Mouse (Mus musculus) midbrain, embryonic 13.5 days (tissue): Measurements from ENCODE around the gene Kpnb1. TPM values are rescaled to one million over a fixed set of nuclear protein-coding genes. Genes with fewer than 3 reads are reported as not detected.

Experiments
- ATAC-seq: fragments of 200-750 bp; cut with Nextera tagmentation; 2 replicates; pipeline ENCODE4 v1.8.0; 2017; ENCODE audit warnings: mild to moderate bottlenecking, moderate TSS enrichment, moderate library complexity
- H3K27ac ChIP-seq: fragments of 300-500 bp; sonication (generic); 2 replicates; pipeline ENCODE4 v1.5.1; 2015; ENCODE audit warnings: inconsistent platforms, mild to moderate bottlenecking, moderate library complexity
- H3K27me3 ChIP-seq: fragments of 300-500 bp; sonication (generic); 2 replicates; pipeline ENCODE4 v1.6.1; 2015; ENCODE audit warnings: mild to moderate bottlenecking, inconsistent platforms
- H3K36me3 ChIP-seq: fragments of 300-500 bp; sonication (generic); 2 replicates; pipeline ENCODE4 v1.6.1; 2015; ENCODE audit warnings: mild to moderate bottlenecking, inconsistent platforms
- H3K4me1 ChIP-seq: fragments of 300-500 bp; sonication (generic); replicated peaks from 2 replicates; pipeline ENCODE4 v1.6.1; 2015; ENCODE audit warnings: inconsistent platforms
- H3K4me2 ChIP-seq: fragments of 300-500 bp; sonication (generic); replicated peaks from 2 replicates; pipeline ENCODE4 v1.6.1; 2015; ENCODE audit warnings: moderate library complexity, mild to moderate bottlenecking, inconsistent platforms
- H3K4me3 ChIP-seq: fragments of 300-500 bp; sonication (generic); replicated peaks from 2 replicates; pipeline ENCODE4 v1.5.1; 2015; ENCODE audit warnings: mild to moderate bottlenecking, inconsistent platforms
- H3K9ac ChIP-seq: fragments of 300-500 bp; sonication (generic); replicated peaks from 2 replicates; pipeline ENCODE4 v1.6.1; 2015; ENCODE audit warnings: mild to moderate bottlenecking, inconsistent platforms
- H3K9me3 ChIP-seq: fragments of 300-500 bp; sonication (generic); 2 replicates; pipeline ENCODE4 v1.6.1; 2016; ENCODE audit warnings: mild to moderate bottlenecking, inconsistent platforms
- WGBS: fragments of 180-500 bp; shearing (Covaris S2); methylation state at CpG from one replicate; pipeline ENCODE4 v1.1.7; 2015; 5-methylcytosine and 5-hydroxymethylcytosine counted together
- polyA plus RNA-seq: library from polyadenylated mRNA; unstranded; fragments of >200 nt; fragmentation: Nextera tagmentation; extraction: Ambion mirVana; gene quantifications from 2 replicates; pipeline ENCODE4 v1.2.1, GENCODE M21; 2015

Kpnb1 gene
- polyA plus RNA-seq, 1 experiment from 2014 or later: 43.0 TPM

DNA sequence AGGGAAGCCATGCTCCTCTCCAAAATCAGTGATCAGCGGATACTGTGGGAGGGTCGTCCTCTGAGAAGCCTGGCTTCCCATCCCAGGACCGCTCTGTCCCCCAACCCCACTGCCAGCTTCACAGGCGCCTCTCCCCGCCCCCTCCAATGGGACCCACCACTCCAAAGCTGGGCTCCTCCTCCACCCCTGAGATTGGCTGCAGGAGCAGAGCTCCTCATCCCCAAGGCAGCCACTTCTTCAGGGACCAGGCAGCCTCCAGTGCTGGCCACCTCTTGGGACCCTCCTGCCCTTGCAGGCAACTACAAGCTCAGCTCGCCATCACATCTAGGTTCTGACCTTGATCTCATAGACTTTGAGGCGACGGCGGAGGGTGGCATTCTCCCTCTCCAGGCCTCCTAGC is 38.7 kb downstream of the Kpnb1 start:
- Histone ChIP-seq H3K4me1 (peaks cover 38% of the 10 kb centered on the region), H3K9ac (peak overlapping the region; percentile 87; the same call in 1 of the 2 replicates)

DNA sequence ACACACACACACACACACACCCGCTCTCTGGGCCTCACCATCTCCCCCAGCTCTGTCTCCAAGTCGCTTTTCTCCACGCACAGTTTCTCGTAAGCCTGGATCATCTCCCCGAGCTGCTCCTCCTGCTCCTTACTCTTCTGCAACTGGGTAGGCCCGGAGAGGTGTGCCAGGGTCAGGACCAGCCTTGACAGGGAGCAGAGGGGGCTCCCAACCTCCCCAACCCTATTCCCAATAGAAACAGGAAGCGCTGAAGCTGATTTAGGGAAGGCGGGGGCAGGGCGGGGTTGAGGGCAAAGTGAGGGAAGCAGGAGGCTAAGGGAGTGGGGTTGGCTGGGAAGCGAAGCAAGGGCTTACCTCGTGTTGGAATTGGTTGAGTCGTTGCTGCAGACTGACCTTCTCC is 39.1 kb downstream of the Kpnb1 start:
- no peak for ATAC-seq
- Histone ChIP-seq H3K4me1 (peaks cover 38% of the 10 kb centered on the region), H3K4me3 (no peak overlapping the region), H3K27me3 (peaks cover 21% of the 10 kb centered on the region), H3K9ac (peak overlapping the region; percentile 87; the same call in 1 of the 2 replicates), H3K9me3 (no peaks in the 10 kb centered on the region), H3K36me3 (peaks cover 31% of the 10 kb centered on the region), H3K4me2 (peak overlapping the region; percentile 83), H3K27ac (no peak overlapping the region)
- 39% methylated on average over 12 of the region's 12 CpGs for WGBS

More for the DNA sequence above, 38.7 kb downstream of the Kpnb1 start:
- Histone ChIP-seq H3K27me3 (peaks cover 21% of the 10 kb centered on the region), H3K4me3 (peak overlapping the region; percentile 75), H3K9me3 (no peaks in the 10 kb centered on the region), H3K27ac (no peak overlapping the region), H3K4me2 (peak overlapping the region; percentile 83), H3K36me3 (peaks cover 26% of the 10 kb centered on the region)
- 31% methylated on average over 9 of the region's 9 CpGs for WGBS
- no peak for ATAC-seq

DNA sequence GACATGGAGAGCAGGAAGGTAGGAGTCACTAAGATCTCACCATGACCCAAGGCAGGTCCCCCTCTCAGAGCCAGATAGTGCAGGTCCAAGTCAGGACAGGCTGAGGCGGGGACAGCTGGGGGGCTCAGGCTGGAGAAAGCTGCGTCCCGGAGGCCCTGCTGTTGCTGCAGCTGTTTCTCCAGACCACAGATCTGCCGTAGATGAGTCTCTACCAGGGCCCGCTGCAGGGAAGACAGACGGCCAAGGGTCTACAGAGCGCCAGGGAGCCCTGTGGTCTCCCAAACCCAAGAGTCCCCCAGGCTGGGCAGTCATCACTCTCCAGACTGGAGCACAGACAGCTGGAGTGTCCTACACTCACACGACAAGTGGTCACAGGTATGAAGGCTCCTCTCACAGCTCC is 40.3 kb downstream of the Kpnb1 start:
- H3K36me3 ChIP-seq: peaks cover 41% of the 10 kb centered on the region
- H3K4me2 ChIP-seq: no peak overlapping the region
- no peak overlapping the region for H3K9ac ChIP-seq
- WGBS: 79% methylated on average over 8 of the region's 8 CpGs
- H3K4me1 ChIP-seq: peaks cover 29% of the 10 kb centered on the region
- H3K27me3 ChIP-seq: peaks cover 23% of the 10 kb centered on the region
- no peaks in the 10 kb centered on the region for H3K9me3 ChIP-seq
- ATAC-seq: no peak
- H3K27ac ChIP-seq: no peak overlapping the region
- no peak overlapping the region for H3K4me3 ChIP-seq

DNA sequence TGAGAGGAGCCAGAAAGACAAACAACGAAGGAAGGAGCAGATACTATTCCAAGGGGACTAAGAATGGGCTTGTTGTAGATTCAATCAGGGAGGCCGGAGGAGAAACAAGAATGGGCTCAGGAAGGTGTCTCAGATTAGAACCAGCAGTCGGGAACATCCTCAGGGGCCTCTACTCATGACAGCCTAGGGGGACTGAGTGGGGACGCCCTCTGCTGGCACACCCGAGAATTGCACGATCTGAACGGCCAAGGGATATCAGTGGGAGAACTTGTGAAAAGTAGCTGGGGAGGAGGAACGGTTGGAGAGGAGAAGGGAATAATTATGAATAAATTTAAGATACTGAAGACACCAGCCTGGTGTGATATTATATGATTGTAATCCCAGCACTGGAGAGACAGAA is 41.0 kb downstream of the Kpnb1 start:
- ATAC-seq: no peak
- H3K36me3 ChIP-seq: peaks cover 41% of the 10 kb centered on the region
- WGBS: 9% methylated on average over 8 of the region's 8 CpGs

DNA sequence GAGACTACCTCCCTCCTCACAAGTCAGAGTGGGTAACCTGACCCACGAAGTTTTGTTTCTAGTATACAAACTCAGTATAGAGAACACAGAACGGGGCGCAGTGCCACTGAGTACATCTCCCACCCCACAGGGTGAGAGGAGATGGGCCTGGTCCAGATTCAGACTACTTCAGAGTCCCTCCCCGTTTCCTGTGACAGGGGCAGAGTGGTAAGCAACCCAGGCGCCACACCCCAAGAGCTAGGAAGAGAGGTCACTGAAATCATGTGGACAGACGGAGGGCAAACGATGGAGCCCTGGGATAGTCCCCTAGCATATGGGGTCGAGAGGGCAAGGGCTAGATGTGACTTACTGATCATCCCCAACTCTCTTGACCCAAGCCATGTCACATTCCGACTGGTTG is 41.7 kb downstream of the Kpnb1 start:
- Histone ChIP-seq H3K36me3 (peaks cover 41% of the 10 kb centered on the region), H3K27me3 (peaks cover 34% of the 10 kb centered on the region), H3K9ac (no peak overlapping the region), H3K4me2 (no peak overlapping the region), H3K4me3 (no peak overlapping the region), H3K9me3 (no peaks in the 10 kb centered on the region), H3K4me1 (peaks cover 24% of the 10 kb centered on the region), H3K27ac (no peak overlapping the region)
- WGBS: 81% methylated on average over 9 of the region's 9 CpGs
- no peak for ATAC-seq

More for the DNA sequence above, 41.0 kb downstream of the Kpnb1 start:
- Histone ChIP-seq H3K4me2 (no peak overlapping the region), H3K27me3 (peaks cover 29% of the 10 kb centered on the region), H3K9ac (no peak overlapping the region), H3K27ac (no peak overlapping the region), H3K4me1 (peaks cover 24% of the 10 kb centered on the region), H3K4me3 (no peak overlapping the region), H3K9me3 (no peaks in the 10 kb centered on the region)

DNA sequence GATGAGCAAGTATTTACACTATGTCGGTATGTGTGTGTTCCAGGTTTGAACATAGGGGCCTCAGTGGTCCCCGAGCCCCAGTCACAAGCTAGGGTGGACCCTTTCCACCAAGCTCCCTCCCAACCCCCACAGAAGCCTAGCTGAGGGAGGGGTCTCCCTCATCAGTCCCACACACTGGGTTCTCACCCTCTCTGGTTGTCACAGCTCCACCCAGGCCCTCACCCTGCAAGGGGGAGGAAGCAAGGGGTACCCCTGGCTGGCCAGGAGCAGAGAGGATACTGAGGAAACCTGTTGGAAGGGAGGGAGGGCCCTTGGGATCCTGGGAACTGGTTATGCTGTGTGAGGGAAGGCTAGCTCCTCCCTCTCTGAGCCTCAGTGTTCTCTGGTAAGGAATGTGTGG is 42.4 kb downstream of the Kpnb1 start:
- Histone ChIP-seq H3K9ac (no peak overlapping the region), H3K9me3 (no peaks in the 10 kb centered on the region), H3K27ac (no peak overlapping the region), H3K27me3 (peaks cover 41% of the 10 kb centered on the region), H3K4me2 (no peak overlapping the region), H3K4me1 (peaks cover 23% of the 10 kb centered on the region), H3K4me3 (no peak overlapping the region), H3K36me3 (peaks cover 45% of the 10 kb centered on the region)
- WGBS: 81% methylated on average over 2 of the region's 2 CpGs
- no peak for ATAC-seq

DNA sequence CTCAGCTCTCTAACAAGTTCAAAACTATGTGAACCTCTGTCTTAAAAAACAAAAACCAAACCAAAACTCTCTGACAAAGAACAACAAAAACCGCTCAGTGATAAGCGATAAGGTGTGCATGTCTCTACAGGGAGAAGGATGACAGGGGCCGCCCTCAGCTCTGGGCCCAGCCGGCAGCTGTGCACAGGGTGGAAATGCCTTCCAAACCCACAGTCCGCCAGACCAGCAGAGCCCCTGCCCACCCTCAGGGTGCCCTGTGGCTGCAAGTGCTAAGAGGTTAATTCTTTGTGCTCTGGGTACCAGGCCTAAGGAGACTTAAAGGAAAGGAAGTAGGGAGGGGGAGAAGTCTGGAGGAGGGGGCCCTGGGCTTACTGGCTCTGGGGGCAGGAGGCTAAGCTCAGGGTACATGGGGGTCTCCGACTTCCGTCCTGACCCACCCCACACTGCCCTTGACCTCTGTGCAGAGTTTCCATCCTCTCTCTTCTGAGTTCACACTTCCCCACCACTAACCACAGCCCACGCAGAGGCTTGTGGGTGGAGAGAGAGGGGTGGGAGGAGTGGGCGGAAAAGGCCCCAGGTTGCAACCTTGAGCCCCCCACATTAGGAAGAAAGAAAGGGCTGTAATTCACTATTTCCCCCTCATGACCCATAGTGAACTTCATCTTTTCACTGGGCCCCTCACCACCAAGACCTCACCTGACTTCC is 44.3 kb downstream of the Kpnb1 start:
- Histone ChIP-seq H3K4me1 (peaks cover 21% of the 10 kb centered on the region), H3K4me2 (no peak overlapping the region), H3K27ac (no peak overlapping the region), H3K4me3 (no peak overlapping the region), H3K9me3 (no peaks in the 10 kb centered on the region), H3K36me3 (peaks cover 45% of the 10 kb centered on the region), H3K27me3 (peaks cover 38% of the 10 kb centered on the region), H3K9ac (no peak overlapping the region)
- ATAC-seq: no peak
- 83% methylated on average over 9 of the region's 9 CpGs for WGBS

DNA sequence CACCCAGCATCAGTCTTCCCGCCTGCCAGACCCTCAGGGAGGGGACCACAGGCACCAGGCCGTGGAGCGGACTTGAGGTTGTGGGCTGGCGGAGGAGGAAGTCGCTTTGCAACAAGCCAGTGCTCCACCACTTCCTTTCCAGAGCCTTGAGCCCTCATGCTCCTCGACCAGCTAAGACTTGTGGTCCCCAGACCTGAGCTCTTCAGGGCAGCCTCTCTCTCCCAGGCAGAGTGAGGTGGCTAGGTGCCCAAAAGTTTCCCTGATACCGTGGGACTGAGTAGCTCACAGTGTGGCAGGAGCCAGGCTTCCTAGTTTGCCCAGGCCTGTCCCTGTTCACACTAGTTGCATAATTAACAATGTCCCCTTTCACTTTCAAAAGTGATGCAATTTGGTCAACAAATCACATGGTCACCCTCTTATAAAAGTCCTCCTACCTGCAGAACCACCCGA is 45.5 kb downstream of the Kpnb1 start:
- H3K9ac ChIP-seq: no peak overlapping the region
- H3K4me3 ChIP-seq: no peak overlapping the region
- 84% methylated on average over 8 of the region's 8 CpGs for WGBS
- peaks cover 38% of the 10 kb centered on the region for H3K27me3 ChIP-seq
- H3K9me3 ChIP-seq: no peaks in the 10 kb centered on the region
- peaks cover 41% of the 10 kb centered on the region for H3K36me3 ChIP-seq
- no peak for ATAC-seq
- peaks cover 33% of the 10 kb centered on the region for H3K4me1 ChIP-seq
- no peak overlapping the region for H3K4me2 ChIP-seq
- no peak overlapping the region for H3K27ac ChIP-seq

DNA sequence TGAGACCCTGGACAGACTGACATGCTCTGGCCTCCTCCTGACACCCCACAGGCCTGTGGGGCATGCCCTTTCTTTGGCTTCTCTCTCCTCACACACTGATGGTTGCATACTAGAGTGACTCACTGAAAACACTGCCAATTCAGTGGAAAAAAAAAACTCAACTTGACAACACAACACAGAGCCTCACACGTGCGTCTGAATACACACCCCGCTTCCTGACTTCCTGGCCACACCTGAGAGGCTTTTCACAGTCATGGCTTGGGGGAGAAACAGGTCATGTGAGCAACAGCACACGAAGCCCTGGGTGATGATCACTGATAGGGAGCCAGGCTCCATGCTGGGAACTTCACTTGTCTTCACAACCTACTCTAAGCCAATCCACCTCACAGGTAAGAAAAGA is 46.9 kb downstream of the Kpnb1 start:
- Histone ChIP-seq H3K36me3 (peaks cover 40% of the 10 kb centered on the region), H3K9me3 (no peaks in the 10 kb centered on the region), H3K9ac (no peak overlapping the region), H3K4me1 (peaks cover 29% of the 10 kb centered on the region), H3K27me3 (peaks cover 44% of the 10 kb centered on the region), H3K4me2 (no peak overlapping the region), H3K27ac (no peak overlapping the region), H3K4me3 (no peak overlapping the region)
- ATAC-seq: no peak
- WGBS: 77% methylated on average over 4 of the region's 4 CpGs

DNA sequence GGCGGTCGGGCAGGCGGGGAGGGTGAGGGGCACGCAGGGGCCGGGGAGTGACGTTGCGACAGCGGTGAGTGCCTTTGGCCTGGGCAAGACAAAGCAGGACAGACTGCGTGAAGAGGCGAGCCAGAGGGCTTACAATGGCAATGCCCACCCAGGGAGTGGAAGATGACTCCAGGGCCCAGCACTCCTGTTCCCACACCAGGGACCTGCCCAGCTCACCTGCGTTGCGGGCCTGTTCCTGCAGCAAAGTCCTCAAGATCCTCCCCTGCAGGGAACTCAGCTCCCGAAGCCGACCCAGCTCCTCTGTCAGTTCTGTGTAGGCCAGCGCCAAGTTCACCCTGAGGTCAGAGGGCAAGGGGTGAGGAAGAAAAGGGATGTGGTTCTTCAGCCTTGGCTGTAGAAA is 48.4 kb downstream of the Kpnb1 start:
- Histone ChIP-seq H3K27me3 (peaks cover 49% of the 10 kb centered on the region), H3K4me3 (peak overlapping the region; percentile 43), H3K36me3 (peaks cover 27% of the 10 kb centered on the region), H3K27ac (peak overlapping the region; percentile 78), H3K9me3 (no peaks in the 10 kb centered on the region), H3K4me1 (peaks cover 29% of the 10 kb centered on the region), H3K4me2 (peak overlapping the region; percentile 81), H3K9ac (peak overlapping the region; percentile 77)
- WGBS: 7% methylated on average over 13 of the region's 15 CpGs
- peak; percentile 5; the same call in 1 of the 2 replicates for ATAC-seq

DNA sequence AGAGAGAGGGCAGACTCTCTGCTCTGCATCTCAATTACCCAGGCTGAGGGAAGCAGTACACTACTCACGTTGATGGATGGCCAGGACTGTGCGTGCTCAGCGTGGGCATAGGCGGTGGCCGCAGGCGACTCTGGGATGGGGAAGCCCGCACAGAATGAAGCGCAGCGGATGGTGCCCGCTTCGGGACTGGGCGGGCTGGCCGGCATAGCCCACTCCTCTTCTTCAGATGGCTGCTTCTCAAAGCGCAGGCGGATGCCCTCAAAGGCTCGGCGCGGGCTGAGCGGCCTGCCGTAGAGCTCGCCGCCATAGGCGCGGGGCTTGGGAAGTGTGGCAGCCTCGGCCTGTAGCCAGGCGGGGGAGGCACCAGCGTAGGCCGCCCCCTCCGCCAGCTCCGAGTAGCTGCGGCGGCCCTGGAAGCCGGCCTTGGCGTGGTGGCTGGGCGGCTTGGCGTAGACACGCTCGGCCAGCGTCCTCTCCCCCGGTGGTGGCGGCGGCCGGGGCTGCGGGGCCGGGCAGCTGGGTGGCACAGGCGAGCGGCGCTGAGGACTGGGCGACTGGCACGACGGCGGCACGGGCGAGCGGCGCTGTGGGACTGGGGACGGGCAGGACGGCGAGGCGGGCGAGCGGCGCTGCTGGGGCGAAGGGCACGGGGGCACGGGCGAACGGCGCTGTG is 49.0 kb downstream of the Kpnb1 start:
- peak; percentile 78 for ATAC-seq
- peaks cover 29% of the 10 kb centered on the region for H3K4me1 ChIP-seq
- H3K4me2 ChIP-seq: peak overlapping the region; percentile 81
- H3K9ac ChIP-seq: peak overlapping the region; percentile 77
- peaks cover 53% of the 10 kb centered on the region for H3K27me3 ChIP-seq
- peaks cover 21% of the 10 kb centered on the region for H3K36me3 ChIP-seq
- peak overlapping the region; percentile 78 for H3K27ac ChIP-seq
- 4% methylated on average over 59 of the region's 69 CpGs for WGBS
- H3K9me3 ChIP-seq: no peaks in the 10 kb centered on the region
- H3K4me3 ChIP-seq: peak overlapping the region; percentile 43

DNA sequence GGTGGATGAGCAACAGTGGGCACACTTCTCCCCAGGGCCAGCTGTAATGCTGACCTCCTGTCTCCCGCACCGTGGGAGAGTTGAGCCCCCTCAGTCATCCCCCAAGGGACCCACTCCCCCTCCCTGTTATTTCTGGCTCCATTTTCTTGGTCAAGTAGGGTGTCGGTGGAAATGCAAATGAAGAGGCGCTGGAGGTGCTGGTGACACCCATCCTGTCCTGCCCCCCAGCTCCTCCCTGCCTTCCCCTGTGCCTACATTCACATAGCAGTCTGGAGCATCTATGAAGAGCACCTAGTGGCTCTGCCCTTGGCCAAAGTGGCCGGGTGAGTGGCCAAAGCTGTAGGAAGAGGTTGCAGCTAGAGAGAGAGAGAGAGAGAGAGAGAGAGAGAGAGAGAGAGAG is 54.4 kb downstream of the Kpnb1 start:
- Histone ChIP-seq H3K4me2 (no peak overlapping the region), H3K4me3 (no peak overlapping the region), H3K4me1 (peaks cover 11% of the 10 kb centered on the region), H3K9me3 (no peaks in the 10 kb centered on the region), H3K27ac (no peak overlapping the region), H3K9ac (no peak overlapping the region), H3K36me3 (0 out of 2 replicates have a peak, but pooled peaks cover 6% of the 10 kb centered on the region), H3K27me3 (peaks cover 41% of the 10 kb centered on the region)
- ATAC-seq: no peak
- 55% methylated on average over 5 of the region's 5 CpGs for WGBS
